Mouse (Mus musculus) liver, embryonic 14.5 days (tissue): Measurements from ENCODE around the gene Srsf6.

Experiments used
- CTCF ChIP-seq: IDR thresholded peaks from 2 replicates; pipeline ENCODE4 v1.5.1; 2016; ENCODE audit warnings: antibody characterized with exemption, low read depth, control low read depth
- EP300 ChIP-seq: IDR thresholded peaks from 2 replicates; pipeline ENCODE4 v1.6.1; 2016; ENCODE audit warnings: antibody characterized with exemption, low read depth

GRCm38 (mm10) chr2:162948221-162948620 is 16.9 kb downstream of the Srsf6 start:
- TF ChIP-seq CTCF: no peak
- TF ChIP-seq EP300: no peak
